Mouse (Mus musculus) small intestine, adult 2 months (tissue): Measurements from ENCODE around the gene Cpn1. TPM values are rescaled to one million over a fixed set of nuclear protein-coding genes. Genes with fewer than 3 reads are reported as not detected.
"Not testable (repeated sequence)": the region's sequence is repeated elsewhere in the genome, so short reads cannot be mapped to it uniquely, and the experiment has no call there.

ENCODE experiments used
- H3K27ac ChIP-seq: fragments of 200-500 bp; 2 replicates; pipeline ENCODE4 v1.5.1; 2012; ENCODE audit warnings: low read depth, low read length, control low read depth, inconsistent platforms; ENCODE audit not compliant: insufficient read depth
- H3K27me3 ChIP-seq: fragments of 200-500 bp; 2 replicates; pipeline ENCODE4 v1.6.1; 2012; ENCODE audit warnings: mild to moderate bottlenecking, moderate library complexity, low read length, inconsistent platforms; ENCODE audit not compliant: control insufficient read depth, insufficient read depth
- H3K36me3 ChIP-seq: fragments of 200-500 bp; 2 replicates; pipeline ENCODE4 v1.6.1; 2012; ENCODE audit warnings: mild to moderate bottlenecking, low read length, control low read depth, inconsistent platforms; ENCODE audit not compliant: control insufficient read depth, insufficient read depth
- H3K4me1 ChIP-seq: fragments of 200-500 bp; 2 replicates; pipeline ENCODE4 v1.6.1; 2012; ENCODE audit warnings: low read length, inconsistent platforms, mixed read lengths; ENCODE audit not compliant: control insufficient read depth, insufficient read depth, insufficient read length
- H3K4me3 ChIP-seq: fragments of 200-500 bp; 2 replicates; pipeline ENCODE4 v1.5.1; 2012; ENCODE audit warnings: low read depth, mild to moderate bottlenecking, control low read depth, inconsistent platforms, low read length, moderate library complexity
- CTCF ChIP-seq: fragments of 200-500 bp; IDR thresholded peaks from 2 replicates; pipeline ENCODE4 v1.5.1; 2012; ENCODE audit warnings: low read depth, mild to moderate bottlenecking, control low read depth, inconsistent platforms, low read length, moderate library complexity, mixed read lengths; ENCODE audit not compliant: insufficient replicate concordance, insufficient read length; ENCODE audit errors: extremely low read depth
- POLR2A ChIP-seq: fragments of 200-500 bp; IDR thresholded peaks from 2 replicates; pipeline ENCODE4 v1.6.1; 2012; ENCODE audit warnings: low read depth, mild to moderate bottlenecking, control low read depth, inconsistent platforms, low read length, moderate library complexity
- WGBS: fragments of 180-500 bp; shearing (Covaris S2); methylation state at CpG from one replicate; pipeline ENCODE4 v1.1.7; 2018; 5-methylcytosine and 5-hydroxymethylcytosine counted together
- polyA plus RNA-seq: library from polyadenylated mRNA; depleted of rRNA; stranded (reverse); fragments of >200 nt; gene quantifications from 2 replicates; pipeline ENCODE4 v1.2.3, GENCODE M21; 2012

Gene Cpn1
- polyA plus RNA-seq, 1 experiment: 0.96 TPM

GRCm38 (mm10) chr19:43957402-43957801 lies 29.0 kb downstream of the Cpn1 start:
- Histone ChIP-seq H3K36me3 (no peaks in the 10 kb centered on the region), H3K27ac (peak overlapping the region; percentile 92), H3K4me1 (peaks cover 17% of the 10 kb centered on the region), H3K4me3 (no peak overlapping the region), H3K27me3 (no peaks in the 10 kb centered on the region)
- WGBS: 17% methylated on average over 4 of the region's 4 CpGs
- TF ChIP-seq CTCF (no peak), POLR2A (no peak)

GRCm38 (mm10) chr19:43955266-43955665 lies 31.1 kb downstream of the Cpn1 start:
- H3K36me3 ChIP-seq: no peaks in the 10 kb centered on the region
- H3K4me3 ChIP-seq: no peak overlapping the region
- peaks cover 17% of the 10 kb centered on the region for H3K4me1 ChIP-seq
- WGBS: 73% methylated on average over 5 of the region's 5 CpGs
- no peaks in the 10 kb centered on the region for H3K27me3 ChIP-seq
- no peak overlapping the region for H3K27ac ChIP-seq
- TF ChIP-seq POLR2A: no peak
- no peak for TF ChIP-seq CTCF

GRCm38 (mm10) chr19:43954864-43955263 lies 31.5 kb downstream of the Cpn1 start:
- TF ChIP-seq POLR2A: no peak
- TF ChIP-seq CTCF: no peak
- Histone ChIP-seq H3K4me1 (peaks cover 17% of the 10 kb centered on the region), H3K36me3 (no peaks in the 10 kb centered on the region), H3K27me3 (no peaks in the 10 kb centered on the region), H3K4me3 (no peak overlapping the region), H3K27ac (no peak overlapping the region)
- 84% methylated on average over 4 of the region's 4 CpGs for WGBS

DNA sequence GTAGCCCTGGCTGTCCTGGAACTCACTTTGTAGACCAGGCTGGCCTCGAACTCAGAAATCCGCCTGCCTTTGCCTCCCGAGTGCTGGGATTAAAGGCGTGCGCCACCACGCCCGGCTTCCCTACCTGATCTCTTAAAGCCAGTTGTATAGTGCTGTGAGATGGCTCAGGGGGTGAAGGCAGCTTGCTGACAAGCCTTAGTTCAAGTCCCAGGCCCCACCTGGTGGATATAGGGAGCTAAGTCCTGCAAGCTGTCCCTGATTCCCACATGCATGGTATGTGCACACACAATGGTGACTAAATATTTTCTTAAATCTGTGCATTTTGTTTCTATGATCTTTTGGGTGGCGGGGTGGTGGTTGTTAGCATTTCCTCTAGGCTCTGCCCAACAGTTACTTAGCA lies 33.4 kb downstream of the Cpn1 start:
- H3K4me3 ChIP-seq, H3K27ac ChIP-seq, H3K36me3 ChIP-seq, H3K27me3 ChIP-seq: not testable (repeated sequence)
- H3K4me1 ChIP-seq: peaks cover 15% of the 10 kb centered on the region
- WGBS: 83% methylated on average over 8 of the region's 8 CpGs

- Histone ChIP-seq H3K27me3 (no peaks in the 10 kb centered on the region), H3K4me1 (peaks cover 3% of the 10 kb centered on the region), H3K4me3 (no peak overlapping the region), H3K27ac (no peak overlapping the region), H3K36me3 (no peaks in the 10 kb centered on the region)
- 8% methylated on average over 12 of the region's 12 CpGs for WGBS
- TF ChIP-seq CTCF: no peak
- TF ChIP-seq POLR2A: no peak
These were observed 37.1 kb downstream of the Cpn1 start for GRCm38 (mm10) chr19:43949111-43949810.

DNA sequence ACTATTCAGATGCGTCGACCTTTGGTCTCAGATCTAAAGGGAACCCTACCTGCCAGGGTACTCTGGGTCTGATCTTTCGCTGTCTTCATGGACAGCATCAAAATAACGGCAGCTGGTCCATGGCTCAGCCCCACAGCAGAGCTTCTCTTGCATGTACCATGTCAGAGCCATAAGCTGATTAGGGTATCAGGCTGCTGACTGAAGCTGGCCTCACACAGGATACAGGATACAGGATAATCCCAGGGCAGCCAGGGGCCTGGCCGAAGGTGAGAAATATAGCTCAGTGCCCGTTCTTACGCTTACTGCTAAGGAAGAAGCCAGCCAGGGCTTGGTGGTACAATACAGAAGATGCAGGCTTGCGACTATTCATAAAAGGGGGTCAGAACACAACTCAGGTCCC lies 41.8 kb downstream of the Cpn1 start:
- no peaks in the 10 kb centered on the region for H3K36me3 ChIP-seq
- H3K27ac ChIP-seq: no peak overlapping the region
- WGBS: 93% methylated on average over 8 of the region's 8 CpGs
- peaks cover 3% of the 10 kb centered on the region for H3K4me1 ChIP-seq
- no peak overlapping the region for H3K4me3 ChIP-seq
- no peaks in the 10 kb centered on the region for H3K27me3 ChIP-seq
- TF ChIP-seq CTCF: no peak
- TF ChIP-seq POLR2A: no peak

DNA sequence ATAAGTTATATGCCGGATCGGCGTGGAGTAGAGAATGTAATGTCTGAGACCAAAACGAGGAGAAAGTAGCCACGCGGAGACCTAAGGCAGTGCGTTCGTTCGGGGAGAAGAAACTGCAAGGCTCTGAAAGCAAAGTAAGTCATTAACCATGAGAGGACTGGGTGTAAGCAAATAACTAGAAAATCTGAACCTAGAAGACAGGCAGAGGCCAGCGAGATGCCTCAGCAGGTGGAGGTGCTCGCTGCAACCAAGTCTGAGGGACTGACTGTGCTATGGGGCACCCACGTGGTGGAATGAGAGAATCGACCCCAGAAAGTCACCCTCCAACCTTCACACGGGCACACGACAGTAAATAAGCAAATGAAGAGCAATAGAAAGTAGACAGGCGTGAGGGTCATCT lies 43.3 kb downstream of the Cpn1 start:
- H3K27me3 ChIP-seq: no peaks in the 10 kb centered on the region
- TF ChIP-seq POLR2A: no peak
- no peak for TF ChIP-seq CTCF
- H3K4me3 ChIP-seq: no peak overlapping the region
- H3K4me1 ChIP-seq: peaks cover 8% of the 10 kb centered on the region; the same call in 1 of the 2 replicates
- WGBS: 65% methylated on average over 16 of the region's 16 CpGs
- no peak overlapping the region for H3K27ac ChIP-seq
- no peaks in the 10 kb centered on the region for H3K36me3 ChIP-seq
